Mouse (Mus musculus): ENCODE results near the gene Atg101.

GRCm38 (mm10) chr15:101333648-101334047 is 49.6 kb downstream of the Atg101 start:
- TF ChIP-seq CTCF (conservative IDR thresholded peaks at IDR 0.05; ENCODE audit: low read length) (no peak), NANOG (IDR thresholded peaks at IDR 0.05; ENCODE audit: borderline replicate concordance, low read length) (no peak), POU5F1 (IDR thresholded peaks at IDR 0.05; ENCODE audit: borderline replicate concordance, low read length) (no peak)
